Mouse (Mus musculus) embryonic facial prominence, embryonic 11.5 days (tissue): ENCODE results near the gene Axdnd1. TPM values are rescaled to one million over a fixed set of nuclear protein-coding genes. Genes with fewer than 3 reads are reported as not detected.
A peak's percentile ranks its signal among the peaks of the same experiment; 100 is the strongest.

Experiments
- ATAC-seq: fragments of 200-750 bp; cut with Nextera tagmentation; replicated peaks from 2 replicates; pipeline ENCODE4 v1.8.0; 2017; ENCODE audit warnings: low read depth; ENCODE audit not compliant: insufficient number of reproducible peaks, low FRiP score, low TSS enrichment
- DNase-seq: peaks from one replicate; pipeline ENCODE4 v3.0.0-alpha.2; 2015; ENCODE audit warnings: low spot score
- H3K27ac ChIP-seq: fragments of 300-500 bp; sonication (generic); replicated peaks from 2 replicates; pipeline ENCODE4 v1.5.1; 2014; ENCODE audit warnings: mild to moderate bottlenecking, low read depth, low read length, control low read depth
- H3K27me3 ChIP-seq: fragments of 300-500 bp; sonication (generic); 2 replicates; pipeline ENCODE4 v1.6.1; 2014; ENCODE audit warnings: mild to moderate bottlenecking, low read length, moderate library complexity, mixed read lengths; ENCODE audit not compliant: control insufficient read depth, insufficient read depth
- H3K36me3 ChIP-seq: fragments of 300-500 bp; sonication (generic); replicated peaks from 2 replicates; pipeline ENCODE4 v1.6.1; 2014; ENCODE audit warnings: low read depth, mild to moderate bottlenecking, low read length, moderate library complexity, mixed read lengths; ENCODE audit not compliant: control insufficient read depth, insufficient read depth
- H3K4me1 ChIP-seq: fragments of 300-500 bp; sonication (generic); 2 replicates; pipeline ENCODE4 v1.6.1; 2014; ENCODE audit warnings: low read length, mixed read lengths; ENCODE audit not compliant: control insufficient read depth, insufficient read depth
- H3K4me2 ChIP-seq: fragments of 300-500 bp; sonication (generic); 2 replicates; pipeline ENCODE4 v1.6.1; 2014; ENCODE audit warnings: low read depth, mild to moderate bottlenecking, control low read depth, low read length, moderate library complexity
- H3K4me3 ChIP-seq: fragments of 300-500 bp; sonication (generic); 2 replicates; pipeline ENCODE4 v1.5.1; 2014; ENCODE audit warnings: low read depth, low read length, control low read depth
- H3K9ac ChIP-seq: fragments of 300-500 bp; sonication (generic); replicated peaks from 2 replicates; pipeline ENCODE4 v1.6.1; 2014; ENCODE audit warnings: mild to moderate bottlenecking, control low read depth, low read length
- H3K9me3 ChIP-seq: fragments of 300-500 bp; sonication (generic); replicated peaks from 2 replicates; pipeline ENCODE4 v1.6.1; 2016; ENCODE audit warnings: mild to moderate bottlenecking, low read length, inconsistent platforms, mixed read lengths; ENCODE audit not compliant: control insufficient read depth
- WGBS: fragments of 180-500 bp; shearing (Covaris S2); extraction: QIAGEN DNeasy Blood & Tissue Kit; methylation state at CpG from one replicate; pipeline ENCODE4 v1.1.7; 2014; 5-methylcytosine and 5-hydroxymethylcytosine counted together
- polyA plus RNA-seq: library from polyadenylated mRNA; unstranded; fragments of >200 nt; fragmentation: Nextera tagmentation; extraction: Ambion mirVana; gene quantifications from 2 replicates; pipeline ENCODE4 v1.2.1, GENCODE M21; 2014

Gene Axdnd1
- polyA plus RNA-seq, 1 experiment from 2014 or later = 0.21 TPM

- H3K9ac ChIP-seq = no peak overlapping the region
- no peaks in the 10 kb centered on the region for H3K36me3 ChIP-seq
- no peak overlapping the region for H3K4me2 ChIP-seq
- H3K4me1 ChIP-seq = no peaks in the 10 kb centered on the region
- H3K9me3 ChIP-seq = no peaks in the 10 kb centered on the region
- H3K27me3 ChIP-seq = no peaks in the 10 kb centered on the region
- ATAC-seq (no peak), DNase-seq (peak; percentile 23)
- H3K4me3 ChIP-seq = no peak overlapping the region
- WGBS = 52% methylated on average over 6 of the region's 6 CpGs
- H3K27ac ChIP-seq = no peak overlapping the region
These were observed 40.1 kb upstream of the Axdnd1 start for GRCm38 (mm10) chr1:156461036-156461435.

GRCm38 (mm10) chr1:156460216-156460615 lies 39.3 kb upstream of the Axdnd1 start:
- no peaks in the 10 kb centered on the region for H3K27me3 ChIP-seq
- no peak overlapping the region for H3K9ac ChIP-seq
- H3K4me1 ChIP-seq = no peaks in the 10 kb centered on the region
- WGBS = 88% methylated on average over 4 of the region's 4 CpGs
- no peak overlapping the region for H3K27ac ChIP-seq
- H3K36me3 ChIP-seq = no peaks in the 10 kb centered on the region
- no peaks in the 10 kb centered on the region for H3K9me3 ChIP-seq
- no peak overlapping the region for H3K4me3 ChIP-seq
- DNase-seq (no peak), ATAC-seq (no peak)
- H3K4me2 ChIP-seq = no peak overlapping the region

GRCm38 (mm10) chr1:156459690-156460089 lies 38.7 kb upstream of the Axdnd1 start:
- DNase-seq (no peak), ATAC-seq (no peak)
- Histone ChIP-seq H3K27me3 (no peaks in the 10 kb centered on the region), H3K36me3 (no peaks in the 10 kb centered on the region), H3K9ac (no peak overlapping the region), H3K9me3 (no peaks in the 10 kb centered on the region), H3K4me1 (no peaks in the 10 kb centered on the region), H3K27ac (no peak overlapping the region), H3K4me2 (no peak overlapping the region), H3K4me3 (no peak overlapping the region)
- 76% methylated on average over 3 of the region's 3 CpGs for WGBS

GRCm38 (mm10) chr1:156458391-156459060 lies 37.6 kb upstream of the Axdnd1 start:
- Histone ChIP-seq H3K4me3 (no peak overlapping the region), H3K4me1 (no peaks in the 10 kb centered on the region), H3K4me2 (no peak overlapping the region), H3K9me3 (no peaks in the 10 kb centered on the region), H3K27ac (no peak overlapping the region), H3K9ac (no peak overlapping the region), H3K27me3 (no peaks in the 10 kb centered on the region), H3K36me3 (no peaks in the 10 kb centered on the region)
- 81% methylated on average over 8 of the region's 8 CpGs for WGBS
- ATAC-seq = no peak
- DNase-seq = no peak

- DNase-seq (no peak), ATAC-seq (no peak)
- Histone ChIP-seq H3K9ac (no peak overlapping the region), H3K27ac (no peak overlapping the region), H3K4me1 (no peaks in the 10 kb centered on the region), H3K4me3 (no peak overlapping the region), H3K36me3 (no peaks in the 10 kb centered on the region), H3K4me2 (no peak overlapping the region), H3K9me3 (no peaks in the 10 kb centered on the region), H3K27me3 (no peaks in the 10 kb centered on the region)
- WGBS = 89% methylated on average over 2 of the region's 2 CpGs
These were observed 34.2 kb upstream of the Axdnd1 start for GRCm38 (mm10) chr1:156455005-156455758.

- Histone ChIP-seq H3K9ac (no peak overlapping the region), H3K4me1 (no peaks in the 10 kb centered on the region), H3K4me3 (no peak overlapping the region), H3K27ac (no peak overlapping the region), H3K27me3 (no peaks in the 10 kb centered on the region), H3K4me2 (no peak overlapping the region), H3K9me3 (no peaks in the 10 kb centered on the region), H3K36me3 (no peaks in the 10 kb centered on the region)
- WGBS = 78% methylated on average over 7 of the region's 7 CpGs
- DNase-seq (no peak), ATAC-seq (no peak)
These were observed 33.4 kb upstream of the Axdnd1 start for GRCm38 (mm10) chr1:156454384-156454783.

- no peaks in the 10 kb centered on the region for H3K27me3 ChIP-seq
- 81% methylated on average over 10 of the region's 10 CpGs for WGBS
- ATAC-seq (no peak), DNase-seq (no peak)
- H3K4me1 ChIP-seq = no peaks in the 10 kb centered on the region
- H3K4me2 ChIP-seq = no peak overlapping the region
- H3K9me3 ChIP-seq = no peaks in the 10 kb centered on the region
- H3K27ac ChIP-seq = no peak overlapping the region
- H3K9ac ChIP-seq = no peak overlapping the region
- H3K36me3 ChIP-seq = no peaks in the 10 kb centered on the region
- no peak overlapping the region for H3K4me3 ChIP-seq
These were observed 32.9 kb upstream of the Axdnd1 start for GRCm38 (mm10) chr1:156453876-156454275.

- Histone ChIP-seq H3K9ac (no peak overlapping the region), H3K27ac (no peak overlapping the region), H3K27me3 (no peaks in the 10 kb centered on the region), H3K4me3 (no peak overlapping the region), H3K4me2 (no peak overlapping the region), H3K9me3 (no peaks in the 10 kb centered on the region), H3K36me3 (no peaks in the 10 kb centered on the region), H3K4me1 (no peaks in the 10 kb centered on the region)
- 53% methylated on average over 4 of the region's 4 CpGs for WGBS
- DNase-seq (no peak), ATAC-seq (no peak)
These were observed 29.5 kb upstream of the Axdnd1 start for GRCm38 (mm10) chr1:156450478-156450877.
